Mouse (Mus musculus): ENCODE results near the gene Synpo2l. TPM values are rescaled to one million over a fixed set of nuclear protein-coding genes. Genes with fewer than 3 reads are reported as not detected.

Synpo2l gene
- total and polyA plus RNA-seq, 2 experiments from 2014 or later, result 0.28 to 0.33 TPM

DNA sequence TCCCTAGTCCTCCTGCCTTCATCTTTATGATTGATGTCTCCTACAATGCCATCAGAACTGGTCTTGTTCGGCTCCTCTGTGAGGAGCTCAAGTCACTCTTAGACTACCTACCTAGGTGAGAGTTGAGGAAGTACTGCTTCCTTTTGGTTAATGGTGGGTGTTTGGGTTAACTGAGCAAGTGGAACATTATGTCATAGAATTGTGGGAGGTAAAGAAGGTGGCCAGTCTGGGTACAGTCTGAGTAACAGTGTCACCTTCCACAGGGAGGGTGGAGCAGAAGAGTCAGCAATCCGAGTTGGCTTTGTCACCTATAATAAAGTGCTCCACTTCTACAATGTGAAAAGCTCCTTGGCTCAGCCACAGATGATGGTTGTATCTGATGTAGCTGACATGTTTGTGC is 20.9 kb upstream of the Synpo2l start:
- Histone ChIP-seq H3K27me3 (ENCODE audit: insufficient read depth, low read length) (no peaks in the 10 kb centered on the region), H3K9me3 (ENCODE audit: low read length) (no peaks in the 10 kb centered on the region), H3K36me3 (ENCODE audit: insufficient read depth, low read length) (peaks cover 89% of the 10 kb centered on the region), H3K4me3 (ENCODE audit: low read depth, low read length) (no peak overlapping the region), H3K4me1 (ENCODE audit: insufficient read depth, low read length) (no peaks in the 10 kb centered on the region), H3K27ac (ENCODE audit: low read depth, low read length) (no peak overlapping the region), H3K9ac (replicated peaks; ENCODE audit: low read length, poor library complexity, severe bottlenecking) (no peak overlapping the region), H3K4me2 (ENCODE audit: low read depth, low read length, poor library complexity, severe bottlenecking) (no peak overlapping the region)
- WGBS, result 99% methylated on average over 2 of the region's 2 CpGs
- DNase-seq (ENCODE audit: low spot score), result no peak
- no peak for ATAC-seq (ENCODE audit: low FRiP score)
- no peak for TF ChIP-seq CTCF (IDR thresholded peaks at IDR 0.05)

DNA sequence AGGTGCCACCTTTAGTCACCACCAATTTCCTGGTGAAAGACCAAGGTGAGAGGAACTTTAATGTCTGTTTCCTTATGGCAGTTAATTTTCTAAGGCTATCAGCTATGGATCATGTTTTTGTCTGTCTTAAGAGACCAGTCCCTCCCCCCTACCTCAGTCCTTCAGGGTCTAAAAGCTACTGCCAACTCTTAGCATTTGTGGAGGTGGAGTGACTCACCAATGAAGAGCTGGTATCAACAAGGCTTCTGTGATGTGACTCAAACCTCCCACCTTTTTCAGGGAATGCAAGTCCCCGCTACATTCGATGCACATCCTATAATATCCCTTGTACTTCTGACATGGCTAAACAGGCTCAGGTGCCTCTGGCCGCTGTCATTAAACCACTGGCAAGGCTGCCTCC is 18.4 kb upstream of the Synpo2l start:
- H3K9me3 ChIP-seq (ENCODE audit: low read length), result no peaks in the 10 kb centered on the region
- no peak overlapping the region for H3K27ac ChIP-seq (ENCODE audit: low read depth, low read length)
- ATAC-seq (ENCODE audit: low FRiP score) (no peak), DNase-seq (ENCODE audit: low spot score) (no peak)
- WGBS, result 98% methylated on average over 3 of the region's 3 CpGs
- no peak overlapping the region for H3K4me2 ChIP-seq (ENCODE audit: low read depth, low read length, poor library complexity, severe bottlenecking)
- no peak overlapping the region for H3K9ac ChIP-seq (replicated peaks; ENCODE audit: low read length, poor library complexity, severe bottlenecking)
- H3K4me3 ChIP-seq (ENCODE audit: low read depth, low read length), result no peak overlapping the region
- peaks cover 93% of the 10 kb centered on the region for H3K36me3 ChIP-seq (ENCODE audit: insufficient read depth, low read length)
- no peaks in the 10 kb centered on the region for H3K27me3 ChIP-seq (ENCODE audit: insufficient read depth, low read length)
- no peaks in the 10 kb centered on the region for H3K4me1 ChIP-seq (ENCODE audit: insufficient read depth, low read length)
- TF ChIP-seq CTCF (IDR thresholded peaks at IDR 0.05), result no peak

DNA sequence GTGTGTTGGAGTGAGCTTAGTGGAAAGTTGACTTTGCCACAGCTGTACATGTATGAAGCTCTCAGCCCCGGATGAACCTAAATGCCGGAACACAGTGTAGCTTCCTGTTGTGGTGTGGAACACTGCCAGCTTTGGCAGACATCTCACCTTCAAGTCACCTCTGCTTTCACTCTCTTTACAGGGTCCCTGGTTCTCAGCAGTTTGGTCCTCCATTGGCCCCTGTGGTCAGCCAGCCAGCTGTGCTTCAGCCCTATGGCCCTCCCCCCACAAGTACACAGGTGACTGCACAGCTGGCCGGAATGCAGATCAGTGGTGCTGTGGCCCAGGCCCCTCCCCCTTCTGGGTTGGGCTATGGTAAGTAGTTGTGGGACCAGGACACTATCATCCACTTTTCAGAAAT is 14.3 kb upstream of the Synpo2l start:
- no peak overlapping the region for H3K4me2 ChIP-seq (ENCODE audit: low read depth, low read length, poor library complexity, severe bottlenecking)
- no peaks in the 10 kb centered on the region for H3K27me3 ChIP-seq (ENCODE audit: insufficient read depth, low read length)
- peaks cover 87% of the 10 kb centered on the region for H3K36me3 ChIP-seq (ENCODE audit: insufficient read depth, low read length)
- H3K4me3 ChIP-seq (ENCODE audit: low read depth, low read length), result no peak overlapping the region
- TF ChIP-seq CTCF (IDR thresholded peaks at IDR 0.05), result no peak
- no peak for ATAC-seq (ENCODE audit: low FRiP score)
- no peak overlapping the region for H3K27ac ChIP-seq (ENCODE audit: low read depth, low read length)
- 79% methylated on average over 3 of the region's 3 CpGs for WGBS
- H3K4me1 ChIP-seq (ENCODE audit: insufficient read depth, low read length), result no peaks in the 10 kb centered on the region
- H3K9ac ChIP-seq (replicated peaks; ENCODE audit: low read length, poor library complexity, severe bottlenecking), result no peak overlapping the region
- DNase-seq (ENCODE audit: low spot score), result no peak
- no peaks in the 10 kb centered on the region for H3K9me3 ChIP-seq (ENCODE audit: low read length)

DNA sequence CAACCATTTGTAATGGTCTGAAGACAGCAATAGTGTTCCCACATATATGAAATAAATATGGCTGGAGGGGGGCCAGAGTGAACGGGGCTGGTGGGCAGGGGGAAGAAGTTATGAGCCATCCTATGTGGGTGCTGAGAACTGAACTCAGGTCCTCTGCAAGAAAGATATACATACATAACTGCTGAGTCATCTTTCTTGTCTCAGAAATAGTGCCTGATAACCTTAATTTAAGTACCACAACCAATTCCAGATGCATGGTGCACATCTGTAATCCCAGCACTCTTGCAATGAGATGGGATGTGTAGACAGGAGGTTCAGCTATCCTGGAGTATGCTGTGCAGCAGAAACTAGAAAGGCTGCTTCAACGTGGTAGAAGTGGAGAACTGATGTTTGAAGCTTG is 13.6 kb upstream of the Synpo2l start:
- H3K9me3 ChIP-seq (ENCODE audit: low read length), result no peaks in the 10 kb centered on the region
- no peak overlapping the region for H3K4me3 ChIP-seq (ENCODE audit: low read depth, low read length)
- peaks cover 82% of the 10 kb centered on the region for H3K36me3 ChIP-seq (ENCODE audit: insufficient read depth, low read length)
- H3K27me3 ChIP-seq (ENCODE audit: insufficient read depth, low read length), result no peaks in the 10 kb centered on the region
- DNase-seq (ENCODE audit: low spot score) (no peak), ATAC-seq (ENCODE audit: low FRiP score) (no peak)
- no peak overlapping the region for H3K27ac ChIP-seq (ENCODE audit: low read depth, low read length)
- no peak overlapping the region for H3K4me2 ChIP-seq (ENCODE audit: low read depth, low read length, poor library complexity, severe bottlenecking)
- TF ChIP-seq CTCF (IDR thresholded peaks at IDR 0.05), result no peak
- no peak overlapping the region for H3K9ac ChIP-seq (replicated peaks; ENCODE audit: low read length, poor library complexity, severe bottlenecking)
- 91% methylated on average over 2 of the region's 2 CpGs for WGBS
- H3K4me1 ChIP-seq (ENCODE audit: insufficient read depth, low read length), result no peaks in the 10 kb centered on the region

DNA sequence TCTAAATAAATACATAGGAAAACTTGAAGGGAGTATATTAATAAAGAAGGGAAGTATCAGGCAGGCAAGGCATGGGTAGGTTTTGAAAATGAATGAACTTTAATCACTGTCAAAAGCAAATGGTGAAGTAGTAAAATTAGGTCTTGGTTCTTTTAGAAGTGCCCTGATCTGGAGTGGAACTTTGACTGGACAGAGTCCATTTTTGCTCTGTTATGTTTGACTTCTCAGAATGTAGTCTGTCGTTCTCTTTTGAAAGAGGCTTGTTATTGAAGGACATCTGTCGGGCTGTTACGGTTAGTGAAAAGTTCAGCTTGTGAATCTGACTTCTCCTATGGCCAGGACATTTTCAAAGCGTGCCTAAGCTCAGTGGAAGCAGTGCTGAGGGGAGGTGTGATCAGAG is 9.8 kb upstream of the Synpo2l start:
- no peak overlapping the region for H3K9ac ChIP-seq (replicated peaks; ENCODE audit: low read length, poor library complexity, severe bottlenecking)
- no peaks in the 10 kb centered on the region for H3K27me3 ChIP-seq (ENCODE audit: insufficient read depth, low read length)
- H3K36me3 ChIP-seq (ENCODE audit: insufficient read depth, low read length), result peaks cover 54% of the 10 kb centered on the region
- H3K4me2 ChIP-seq (ENCODE audit: low read depth, low read length, poor library complexity, severe bottlenecking), result no peak overlapping the region
- ATAC-seq (ENCODE audit: low FRiP score) (no peak), DNase-seq (ENCODE audit: low spot score) (no peak)
- TF ChIP-seq CTCF (IDR thresholded peaks at IDR 0.05), result no peak
- no peaks in the 10 kb centered on the region for H3K9me3 ChIP-seq (ENCODE audit: low read length)
- no peak overlapping the region for H3K27ac ChIP-seq (ENCODE audit: low read depth, low read length)
- no peak overlapping the region for H3K4me3 ChIP-seq (ENCODE audit: low read depth, low read length)
- H3K4me1 ChIP-seq (ENCODE audit: insufficient read depth, low read length), result peaks cover 5% of the 10 kb centered on the region; the same call in 1 of the 2 replicates
- 92% methylated on average over 4 of the region's 4 CpGs for WGBS

DNA sequence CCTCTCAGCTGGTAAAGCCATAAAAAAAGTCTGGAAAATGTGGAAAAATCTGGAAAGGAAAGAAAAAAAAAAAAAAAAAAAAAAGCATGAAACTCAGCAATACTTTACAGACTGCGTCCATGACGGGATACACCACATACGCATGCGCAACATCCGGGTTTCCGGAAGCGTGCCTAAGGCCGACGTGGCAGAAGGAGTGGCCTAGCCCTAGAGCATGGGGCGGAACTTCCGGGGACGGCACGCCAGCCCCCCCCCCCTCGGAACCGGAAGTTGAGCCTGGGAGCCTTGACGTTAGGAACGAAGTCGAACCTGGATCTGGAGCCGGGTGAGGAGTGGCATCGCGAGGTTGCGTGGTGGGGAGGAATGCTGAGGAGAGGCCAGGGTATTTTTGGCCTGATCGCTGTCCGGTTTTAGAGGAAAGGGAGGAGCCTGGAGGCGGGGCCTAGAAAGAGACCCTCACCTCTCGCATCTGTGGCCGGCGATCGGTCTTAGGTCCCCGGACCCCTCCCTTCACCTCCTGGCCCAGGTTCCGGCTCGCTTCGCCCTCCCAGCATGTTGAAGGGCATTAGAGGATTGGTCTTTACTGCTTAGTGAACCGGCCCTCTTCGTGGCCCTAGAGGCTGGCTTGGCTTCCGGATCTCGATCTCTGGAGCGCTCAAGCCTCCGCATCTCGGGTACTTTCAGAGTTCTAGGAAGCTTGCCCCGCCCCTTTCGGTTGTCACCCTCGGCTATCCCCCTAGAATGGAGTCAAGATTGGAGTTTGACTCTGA is 6.1 kb upstream of the Synpo2l start, which contains the start of gene Sec24c:
Gene Sec24c (plus strand): TSS at position 245 of the 770 bp plus-strand sequence.
- Histone ChIP-seq H3K4me2 (ENCODE audit: low read depth, low read length, poor library complexity, severe bottlenecking) (peak within 1 kb of the TSS; percentile 87), H3K9me3 (ENCODE audit: low read length) (no peaks in the 10 kb centered on the region), H3K4me1 (ENCODE audit: insufficient read depth, low read length) (peaks cover 5% of the 10 kb centered on the region; the same call in 1 of the 2 replicates), H3K27ac (ENCODE audit: low read depth, low read length) (peak within 1 kb of the TSS; percentile 81), H3K4me3 (ENCODE audit: low read depth, low read length) (peak within 1 kb of the TSS; percentile 62), H3K27me3 (ENCODE audit: insufficient read depth, low read length) (no peaks in the 10 kb centered on the region; the same call in 1 of the 2 replicates), H3K9ac (replicated peaks; ENCODE audit: low read length, poor library complexity, severe bottlenecking) (peak within 1 kb of the TSS; percentile 74), H3K36me3 (ENCODE audit: insufficient read depth, low read length) (peaks cover 23% of the 10 kb centered on the region)
- ATAC-seq (ENCODE audit: low FRiP score), result peak; percentile 97
- DNase-seq (ENCODE audit: low spot score), result peak; percentile 99
- WGBS, result 2% methylated on average over 43 of the region's 43 CpGs
- no peak for TF ChIP-seq CTCF (IDR thresholded peaks at IDR 0.05)

Data from midbrain, postnatal 0 days (tissue).